Mouse (Mus musculus) CH12.LX (cell line): ENCODE results near the gene Iqcd.

ENCODE experiments used
- CHD1 ChIP-seq: IDR thresholded peaks from 2 replicates; pipeline ENCODE4 v1.6.1; 2012; ENCODE audit warnings: low read depth, low read length, improper control_type of control experiment, inconsistent platforms
- CTCF ChIP-seq, 2 experiments: IDR thresholded peaks in 1 of 2; conservative IDR thresholded peaks in 1 of 2; 2 replicates each; pipeline ENCODE4 v1.5.1; 2011 to 2012; ENCODE audit warnings: low read depth in 2 of 2, low read length in 2 of 2, improper control_type of control experiment in 1 of 2, inconsistent platforms in 1 of 2, mild to moderate bottlenecking in 1 of 2, moderate library complexity in 1 of 2
- EP300 ChIP-seq: IDR thresholded peaks from 2 replicates; pipeline ENCODE4 v1.6.1; 2011; ENCODE audit warnings: low read length, improper control_type of control experiment
- MAZ ChIP-seq: IDR thresholded peaks from 2 replicates; pipeline ENCODE4 v1.6.1; 2012; ENCODE audit warnings: low read depth, mild to moderate bottlenecking, inconsistent platforms, low read length, improper control_type of control experiment, moderate library complexity
- POLR2A ChIP-seq: IDR thresholded peaks from 2 replicates; pipeline ENCODE4 v1.6.1; 2011; ENCODE audit warnings: low read depth, mild to moderate bottlenecking, improper control_type of control experiment, low read length

- TF ChIP-seq MAZ, result no peak
- no peak for TF ChIP-seq CHD1
- no peak for TF ChIP-seq CTCF (conservative IDR thresholded peaks at IDR 0.05 in 1 of 2, IDR thresholded peaks at IDR 0.05 in 1 of 2; ENCODE audit: low read depth in 2 of 2, low read length in 2 of 2)
- TF ChIP-seq POLR2A, result no peak
- TF ChIP-seq EP300, result no peak
Observed at GRCm38 (mm10) chr5:120571056-120571740, 17.6 kb upstream of the Iqcd start.
